Comparison of ENCODE assay signal across 26 mouse cellular contexts in the genomic region with DNA sequence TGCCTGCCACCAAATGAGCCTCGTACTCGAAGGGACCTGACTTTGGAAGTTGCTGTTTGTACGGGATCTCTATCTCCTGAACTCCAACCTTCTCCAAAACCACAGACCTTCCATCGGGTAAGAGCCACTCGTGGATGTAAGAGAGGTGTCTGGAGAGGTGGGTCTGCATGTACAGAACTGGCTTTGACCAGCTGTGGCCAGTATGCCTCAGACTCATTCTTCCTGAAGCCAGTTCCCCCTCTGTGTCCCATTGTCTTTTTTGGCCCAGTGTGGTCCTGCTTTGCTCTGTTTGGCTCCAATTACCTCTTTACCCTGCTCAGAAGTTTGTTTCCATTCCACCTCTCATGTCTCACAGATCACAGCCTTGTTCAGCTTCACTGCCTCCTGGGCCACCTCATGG. TPM values are rescaled to one million over a fixed set of nuclear protein-coding genes. Genes with fewer than 3 reads are reported as not detected.
DNase-seq lines count a peak whose midpoint lies in the region; ATAC-seq lines count a peak whose summit lies in the region.
"Had no signal": no experiment of that assay in that cellular context is flagged by ENCODE, and none has a peak within 500 bp of the region (broad histone marks: within the 10 kb centered on the region; RNA-seq: fewer than 3 reads in every experiment).

No protein-coding gene starts in this region.

- no peaks in the 10 kb centered on the region for H3K27me3 ChIP-seq in kidney, embryonic 15.5 days
- no peaks in the 10 kb centered on the region; the same call in 1 of the 2 replicates for H3K27me3 ChIP-seq in midbrain, embryonic 10.5 days (ENCODE audit: low read depth, poor library complexity, severe bottlenecking)
- H3K27me3 ChIP-seq in midbrain, embryonic 16.5 days (ENCODE audit: control insufficient read depth, insufficient read depth, low read depth, low read length): no peaks in the 10 kb centered on the region
- H3K27me3 ChIP-seq: embryonic facial prominence, embryonic 12.5 days; embryonic facial prominence, embryonic 15.5 days; Patski had no signal

- no peaks in the 10 kb centered on the region for H3K9me3 ChIP-seq in kidney, embryonic 15.5 days (replicated peaks)
- H3K9me3 ChIP-seq in midbrain, embryonic 10.5 days (replicated peaks): no peaks in the 10 kb centered on the region
- H3K9me3 ChIP-seq in midbrain, embryonic 16.5 days (replicated peaks; ENCODE audit: control insufficient read depth, low read length, poor library complexity, severe bottlenecking): no peaks in the 10 kb centered on the region
- H3K9me3 ChIP-seq: embryonic facial prominence, embryonic 12.5 days; embryonic facial prominence, embryonic 15.5 days; G1E had no signal

- H3K27ac ChIP-seq in kidney, embryonic 15.5 days: no peak overlapping the region
- 0 out of 2 replicates have a peak overlapping the region, but pooled peaks have one; percentile 38 for H3K27ac ChIP-seq in midbrain, embryonic 10.5 days (replicated peaks)
- no peak overlapping the region for H3K27ac ChIP-seq in midbrain, embryonic 16.5 days (ENCODE audit: low read length)
- H3K27ac ChIP-seq: embryonic facial prominence, embryonic 12.5 days; embryonic facial prominence, embryonic 15.5 days; gastrocnemius, adult 2 months; hindbrain, embryonic 14.5 days had no signal

- H3K36me3 ChIP-seq in kidney, embryonic 15.5 days: no peaks in the 10 kb centered on the region
- no peaks in the 10 kb centered on the region for H3K36me3 ChIP-seq in midbrain, embryonic 10.5 days
- H3K36me3 ChIP-seq in midbrain, embryonic 16.5 days (ENCODE audit: control insufficient read depth, insufficient read depth, low read length): no peaks in the 10 kb centered on the region
- H3K36me3 ChIP-seq: embryonic facial prominence, embryonic 12.5 days; embryonic facial prominence, embryonic 15.5 days; G1E had no signal

- no peak overlapping the region for H3K9ac ChIP-seq in kidney, embryonic 15.5 days
- no peak overlapping the region for H3K9ac ChIP-seq in midbrain, embryonic 16.5 days (ENCODE audit: low read depth, low read length)
- H3K9ac ChIP-seq: embryonic facial prominence, embryonic 12.5 days; embryonic facial prominence, embryonic 15.5 days; forebrain, postnatal 0 days; hindbrain, embryonic 14.5 days had no signal

- 0 out of 2 replicates have a peak, but pooled peaks have one; percentile 31 for ATAC-seq in kidney, embryonic 15.5 days (replicated peaks; ENCODE audit: low FRiP score)
- ATAC-seq in midbrain, embryonic 16.5 days: no peak
- ATAC-seq: activated CD4-positive, CD25-positive, alpha-beta regulatory T cell, adult 4 months; CD4-positive, CD25-positive, alpha-beta regulatory T cell, adult 4 months; forebrain, embryonic 14.5 days; forebrain, postnatal 0 days; Patski had no signal

- no peaks in the 10 kb centered on the region for H3K4me1 ChIP-seq in kidney, embryonic 15.5 days
- H3K4me1 ChIP-seq in midbrain, embryonic 10.5 days: peaks cover 35% of the 10 kb centered on the region
- H3K4me1 ChIP-seq in midbrain, embryonic 16.5 days (ENCODE audit: control insufficient read depth, insufficient read depth, low read length): no peaks in the 10 kb centered on the region
- H3K4me1 ChIP-seq: embryonic facial prominence, embryonic 12.5 days; embryonic facial prominence, embryonic 15.5 days had no signal

- no peak for DNase-seq in kidney, adult 8-10 months
- no peak for DNase-seq in midbrain, embryonic 10.5 days (ENCODE audit: low spot score)
- DNase-seq in R1 (ENCODE audit: low read depth, low spot score): peak; percentile 31
- DNase-seq in urinary bladder, postnatal 36 days (ENCODE audit: low spot score in 2 of 2): no peak
- no peak for DNase-seq in testis, postnatal 14 days (ENCODE audit: low spot score)
- DNase-seq: adrenal gland, adult 8-10 months; adrenal gland, postnatal 25 days; cerebellum, adult 11-12 months; cerebellum, adult 8-10 months; cerebellum, postnatal 10 days; forebrain, postnatal 0 days; gastrocnemius, adult 2 months; gastrocnemius, postnatal 14 days; heart, adult 11 months; heart, postnatal 36 days had no signal

- no peak overlapping the region for H3K4me3 ChIP-seq in kidney, embryonic 15.5 days (replicated peaks)
- no peak overlapping the region for H3K4me3 ChIP-seq in midbrain, embryonic 10.5 days
- no peak overlapping the region for H3K4me3 ChIP-seq in midbrain, embryonic 16.5 days (ENCODE audit: low read depth, low read length)
- H3K4me3 ChIP-seq: embryonic facial prominence, embryonic 12.5 days; embryonic facial prominence, embryonic 15.5 days; gastrocnemius, adult 2 months had no signal

- 72% methylated on average over 5 of the region's 5 CpGs for WGBS in kidney, embryonic 15.5 days
- 87% methylated on average over 5 of the region's 5 CpGs for WGBS in midbrain, embryonic 10.5 days
- 86% methylated on average over 5 of the region's 5 CpGs for WGBS in midbrain, embryonic 16.5 days

- H3K4me2 ChIP-seq in kidney, embryonic 15.5 days: no peak overlapping the region
- H3K4me2 ChIP-seq in midbrain, embryonic 16.5 days (ENCODE audit: low read length): no peak overlapping the region
- H3K4me2 ChIP-seq: embryonic facial prominence, embryonic 12.5 days; embryonic facial prominence, embryonic 15.5 days; heart, embryonic 11.5 days; hindbrain, embryonic 14.5 days had no signal

RNA-seq across cellular contexts. Expression of gene Slc27a3, which starts 11.2 kb away (rescaled TPM):
- polyA plus RNA-seq in kidney, embryonic 15.5 days (2015; fragmentation: Nextera tagmentation; extraction: Ambion mirVana): 15.4 and 17.3 TPM in 2 replicates
- polyA plus RNA-seq in midbrain, embryonic 10.5 days (2016; fragmentation: Nextera tagmentation; extraction: Ambion mirVana): 16.4 and 20.1 TPM in 2 replicates
- 30.7 and 33.8 TPM in 2 replicates for polyA plus RNA-seq in midbrain, embryonic 16.5 days (2015; fragmentation: Nextera tagmentation; extraction: Ambion mirVana)

RNA-seq across cellular contexts. Expression of gene Ints3, which starts 54.9 kb away (rescaled TPM):
- 32.9 and 38.1 TPM in 2 replicates for polyA plus RNA-seq in kidney, embryonic 15.5 days (2015; fragmentation: Nextera tagmentation; extraction: Ambion mirVana)
- polyA plus RNA-seq in midbrain, embryonic 10.5 days (2016; fragmentation: Nextera tagmentation; extraction: Ambion mirVana): 36.2 and 36.9 TPM in 2 replicates
- polyA plus RNA-seq in midbrain, embryonic 16.5 days (2015; fragmentation: Nextera tagmentation; extraction: Ambion mirVana): 30.8 and 31.7 TPM in 2 replicates
